Mouse (Mus musculus) myocyte (in vitro differentiated cells): ENCODE measurements around the gene Neurl1a. TPM values are rescaled to one million over a fixed set of nuclear protein-coding genes. Genes with fewer than 3 reads are reported as not detected.
A peak's percentile ranks its signal among the peaks of the same experiment; 100 is the strongest.

Experiments used
- H3K27me3 ChIP-seq: one replicate; pipeline ENCODE4 v1.6.1; 2011; ENCODE audit not compliant: control insufficient read depth, insufficient read depth, insufficient read length
- H3K36me3 ChIP-seq: one replicate; pipeline ENCODE4 v1.6.1; 2011; ENCODE audit not compliant: control insufficient read depth, insufficient read depth
- H3K4me2 ChIP-seq: one replicate; pipeline ENCODE4 v1.6.1; 2011; ENCODE audit warnings: low read depth, control low read depth
- H3K4me3 ChIP-seq: one replicate; pipeline ENCODE4 v1.5.1; 2011; ENCODE audit warnings: mild to moderate bottlenecking, control low read depth, moderate library complexity
- H3K79me2 ChIP-seq: one replicate; pipeline ENCODE4 v1.6.1; 2011; ENCODE audit not compliant: control insufficient read depth, insufficient read depth
- H3ac ChIP-seq: one replicate; pipeline ENCODE4 v1.6.1; 2011; ENCODE audit not compliant: control insufficient read depth, insufficient read length
- CEBPB ChIP-seq: IDR thresholded peaks from 2 replicates; pipeline ENCODE4 v1.6.1; 2011; ENCODE audit warnings: mild to moderate bottlenecking, moderate library complexity; ENCODE audit not compliant: poor library complexity, insufficient read depth, severe bottlenecking
- E2F4 ChIP-seq: IDR thresholded peaks from one replicate; pipeline ENCODE4 v1.6.1; 2011; ENCODE audit warnings: mild to moderate bottlenecking, control low read depth, moderate library complexity; ENCODE audit not compliant: insufficient read depth
- MAX ChIP-seq: IDR thresholded peaks from one replicate; pipeline ENCODE4 v1.6.1; 2011; ENCODE audit warnings: low read depth, mild to moderate bottlenecking, control low read depth
- MYOD1 ChIP-seq, 3 experiments: IDR thresholded peaks; one replicate each; pipeline ENCODE4 v1.6.1; 2011; ENCODE audit warnings: control low read depth in 2 of 3, low read depth in 2 of 3, mild to moderate bottlenecking in 2 of 3, moderate library complexity in 1 of 3; ENCODE audit not compliant: insufficient read length in 2 of 3, control insufficient read depth in 1 of 3
- MYOG ChIP-seq, 3 experiments: IDR thresholded peaks; one replicate each; pipeline ENCODE4 v1.6.1; 2011; ENCODE audit warnings: control low read depth in 2 of 3, low read depth in 2 of 3, mild to moderate bottlenecking in 2 of 3; ENCODE audit not compliant: insufficient read length in 2 of 3, control insufficient read depth in 1 of 3, insufficient read depth in 1 of 3
- POLR2A ChIP-seq: IDR thresholded peaks from one replicate; pipeline ENCODE4 v1.6.1; 2011; ENCODE audit warnings: low read depth, mild to moderate bottlenecking, control low read depth, moderate library complexity; ENCODE audit not compliant: insufficient read length
- POLR2AphosphoS2 ChIP-seq: IDR thresholded peaks from one replicate; pipeline ENCODE4 v1.6.1; 2011; ENCODE audit warnings: low read depth, control low read depth; ENCODE audit not compliant: insufficient read length
- REST ChIP-seq: IDR thresholded peaks from one replicate; pipeline ENCODE4 v1.6.1; 2011; ENCODE audit warnings: mild to moderate bottlenecking, control low read depth, moderate library complexity; ENCODE audit not compliant: insufficient read depth, insufficient read length
- SRF ChIP-seq: IDR thresholded peaks from one replicate; pipeline ENCODE4 v1.6.1; 2011; ENCODE audit warnings: low read depth; ENCODE audit not compliant: control insufficient read depth, insufficient read length
- TCF12 ChIP-seq: IDR thresholded peaks from one replicate; pipeline ENCODE4 v1.6.1; 2011; ENCODE audit warnings: mild to moderate bottlenecking, control low read depth; ENCODE audit not compliant: poor library complexity, insufficient read depth, severe bottlenecking
- TCF3 ChIP-seq: IDR thresholded peaks from one replicate; pipeline ENCODE4 v1.6.1; 2011; ENCODE audit warnings: low read depth, control low read depth; ENCODE audit not compliant: insufficient read length
- USF1 ChIP-seq: IDR thresholded peaks from one replicate; pipeline ENCODE4 v1.6.1; 2011; ENCODE audit warnings: low read depth, mild to moderate bottlenecking, control low read depth, moderate library complexity
- polyA plus RNA-seq: library from polyadenylated mRNA; unstranded; fragments of >200 nt; fragmentation: generic; extraction: Trizol; gene quantifications from one replicate; pipeline ENCODE4 v1.2.1, GENCODE M21; 2012; ENCODE audit warnings: missing spikeins

The Neurl1a gene
- polyA plus RNA-seq, 1 experiment = 120 TPM

DNA sequence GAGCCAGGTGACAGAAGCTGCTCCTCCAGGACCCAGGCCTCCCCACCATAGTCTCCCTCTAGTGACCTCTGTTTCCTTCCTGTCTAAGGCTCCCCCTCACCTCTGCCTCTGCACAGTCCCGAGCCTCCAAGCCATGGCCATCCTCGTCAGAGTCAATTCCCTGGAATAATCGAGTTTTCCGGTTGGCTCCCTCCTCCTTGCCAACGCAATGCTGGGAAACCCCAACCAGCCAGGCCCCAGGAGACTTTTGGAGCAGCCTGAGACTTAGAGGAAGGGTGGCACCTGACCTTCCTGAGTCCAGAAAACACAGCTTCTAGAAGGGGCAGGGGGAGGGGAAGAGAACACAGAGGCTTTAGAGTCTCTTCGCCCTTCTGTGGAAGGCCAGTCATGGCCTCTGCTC lies 72.3 kb downstream of the Neurl1a start:
- H3K27me3 ChIP-seq = no peaks in the 10 kb centered on the region

DNA sequence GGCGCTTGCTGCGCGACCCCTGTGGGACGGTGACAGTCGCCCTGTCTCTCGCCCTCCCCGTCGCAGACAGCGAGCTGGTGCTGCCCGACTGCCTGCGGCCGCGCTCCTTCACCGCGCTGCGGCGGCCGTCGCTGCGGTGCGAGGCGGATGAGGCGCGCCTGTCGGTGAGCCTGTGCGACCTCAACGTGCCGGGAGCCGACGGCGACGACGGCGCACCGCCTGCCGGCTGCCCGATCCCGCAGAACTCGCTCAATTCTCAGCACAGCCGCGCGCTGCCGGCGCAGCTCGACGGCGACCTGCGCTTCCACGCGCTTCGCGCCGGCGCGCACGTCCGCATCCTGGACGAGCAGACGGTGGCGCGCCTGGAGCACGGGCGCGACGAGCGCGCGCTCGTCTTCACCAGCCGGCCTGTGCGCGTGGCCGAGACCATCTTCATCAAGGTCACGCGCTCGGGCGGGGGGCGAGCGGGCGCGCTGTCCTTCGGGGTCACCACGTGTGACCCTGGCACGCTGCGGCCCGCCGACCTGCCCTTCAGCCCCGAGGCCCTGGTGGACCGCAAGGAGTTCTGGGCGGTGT lies 74.5 kb downstream of the Neurl1a start:
- Histone ChIP-seq H3K4me3 (no peak overlapping the region), H3ac (no peak overlapping the region), H3K36me3 (no peaks in the 10 kb centered on the region), H3K27me3 (no peaks in the 10 kb centered on the region), H3K4me2 (no peak overlapping the region), H3K79me2 (no peaks in the 10 kb centered on the region)
- TF ChIP-seq MYOD1 (IDR thresholded peaks at IDR 0.05; ENCODE audit: control insufficient read depth in 1 of 3, insufficient read length in 2 of 3, low read depth in 2 of 3) = no peak
- no peak for TF ChIP-seq E2F4
- no peak for TF ChIP-seq MAX
- no peak for TF ChIP-seq POLR2A
- TF ChIP-seq REST = no peak
- TF ChIP-seq TCF12 = no peak
- TF ChIP-seq USF1 = no peak
- TF ChIP-seq MYOG (IDR thresholded peaks at IDR 0.05; ENCODE audit: control insufficient read depth in 1 of 3, insufficient read depth in 1 of 3, insufficient read length in 2 of 3, low read depth in 2 of 3) = no peak
- no peak for TF ChIP-seq CEBPB
- TF ChIP-seq SRF = no peak
- no peak for TF ChIP-seq TCF3
- TF ChIP-seq POLR2AphosphoS2 = no peak

More for the DNA sequence above, 72.3 kb downstream of the Neurl1a start:
- Histone ChIP-seq H3K4me2 (no peak overlapping the region), H3K36me3 (no peaks in the 10 kb centered on the region), H3K79me2 (no peaks in the 10 kb centered on the region), H3K4me3 (no peak overlapping the region), H3ac (no peak overlapping the region)
- TF ChIP-seq USF1 (no peak), POLR2A (no peak), MYOG (IDR thresholded peaks at IDR 0.05; ENCODE audit: control insufficient read depth in 1 of 3, insufficient read depth in 1 of 3, insufficient read length in 2 of 3, low read depth in 2 of 3) (no peak), MYOD1 (IDR thresholded peaks at IDR 0.05; ENCODE audit: control insufficient read depth in 1 of 3, insufficient read length in 2 of 3, low read depth in 2 of 3) (no peak), CEBPB (no peak), POLR2AphosphoS2 (no peak), MAX (no peak), REST (no peak), E2F4 (no peak), TCF12 (no peak), SRF (no peak), TCF3 (no peak)

- TF ChIP-seq TCF12 (no peak), MYOG (IDR thresholded peaks at IDR 0.05; ENCODE audit: control insufficient read depth in 1 of 3, insufficient read depth in 1 of 3, insufficient read length in 2 of 3, low read depth in 2 of 3) (no peak), REST (no peak), CEBPB (no peak), E2F4 (no peak), MAX (no peak), POLR2AphosphoS2 (no peak)
- no peaks in the 10 kb centered on the region for H3K79me2 ChIP-seq
- H3K4me2 ChIP-seq = no peak overlapping the region
- H3K4me3 ChIP-seq = no peak overlapping the region
- H3K36me3 ChIP-seq = no peaks in the 10 kb centered on the region
- H3ac ChIP-seq = no peak overlapping the region
- H3K27me3 ChIP-seq = no peaks in the 10 kb centered on the region
These were observed 76.4 kb downstream of the Neurl1a start for GRCm38 (mm10) chr19:47255036-47255435.

GRCm38 (mm10) chr19:47255919-47256318 lies 77.3 kb downstream of the Neurl1a start:
- H3K4me3 ChIP-seq = no peak overlapping the region
- TF ChIP-seq REST = no peak
- TF ChIP-seq POLR2AphosphoS2 = no peak
- no peak for TF ChIP-seq MAX
- no peak for TF ChIP-seq TCF3
- TF ChIP-seq SRF = no peak
- no peak for TF ChIP-seq CEBPB
- no peak for TF ChIP-seq TCF12
- TF ChIP-seq MYOD1 (IDR thresholded peaks at IDR 0.05; ENCODE audit: control insufficient read depth in 1 of 3, insufficient read length in 2 of 3, low read depth in 2 of 3) = no peak
- H3K27me3 ChIP-seq = no peaks in the 10 kb centered on the region
- no peak overlapping the region for H3K4me2 ChIP-seq
- H3ac ChIP-seq = no peak overlapping the region
- no peaks in the 10 kb centered on the region for H3K79me2 ChIP-seq
- no peaks in the 10 kb centered on the region for H3K36me3 ChIP-seq

GRCm38 (mm10) chr19:47259581-47259980 lies 81.0 kb downstream of the Neurl1a start:
- H3ac ChIP-seq = no peak overlapping the region
- H3K36me3 ChIP-seq = no peaks in the 10 kb centered on the region
- H3K27me3 ChIP-seq = no peaks in the 10 kb centered on the region
- no peak overlapping the region for H3K4me3 ChIP-seq
- no peak for TF ChIP-seq MAX
- no peak for TF ChIP-seq USF1
- no peak for TF ChIP-seq REST
- no peak for TF ChIP-seq E2F4
- no peak for TF ChIP-seq TCF3
- TF ChIP-seq SRF = no peak
- TF ChIP-seq POLR2A = peak; percentile 34
- TF ChIP-seq MYOG (IDR thresholded peaks at IDR 0.05; ENCODE audit: control insufficient read depth in 1 of 3, insufficient read depth in 1 of 3, insufficient read length in 2 of 3, low read depth in 2 of 3) = no peak
- no peak for TF ChIP-seq TCF12
- TF ChIP-seq MYOD1 (IDR thresholded peaks at IDR 0.05; ENCODE audit: control insufficient read depth in 1 of 3, insufficient read length in 2 of 3, low read depth in 2 of 3) = no peak
- TF ChIP-seq POLR2AphosphoS2 = peak; percentile 93
- no peak for TF ChIP-seq CEBPB
- no peaks in the 10 kb centered on the region for H3K79me2 ChIP-seq
- H3K4me2 ChIP-seq = no peak overlapping the region
